Mouse (Mus musculus): ENCODE data around the gene BC048679. TPM values are rescaled to one million over a fixed set of nuclear protein-coding genes. Genes with fewer than 3 reads are reported as not detected.

BC048679 gene
- polyA plus RNA-seq, 1 experiment from 2014 or later: not detected

DNA sequence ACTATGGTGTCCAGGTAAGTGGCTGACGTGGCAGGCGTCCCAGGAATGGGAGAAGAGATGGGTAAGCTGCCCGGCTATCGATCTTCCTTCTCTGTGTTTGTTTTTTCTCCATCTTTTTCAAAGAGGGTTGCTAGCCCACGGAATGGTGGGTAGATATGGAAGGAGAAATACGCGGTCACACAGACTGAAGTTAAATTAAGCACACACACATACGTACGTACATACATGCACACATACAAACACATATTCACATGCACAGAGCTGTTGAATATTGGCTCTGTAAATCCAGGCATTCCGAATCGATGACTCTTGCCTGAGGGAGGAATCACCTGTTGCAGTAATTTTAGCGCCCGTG is 25.6 kb upstream of the BC048679 start:
- H3K27me3 ChIP-seq (ENCODE audit: control insufficient read depth, insufficient read depth, low read length): no peaks in the 10 kb centered on the region; the same call in 1 of the 2 replicates
- DNase-seq (ENCODE audit: low spot score) (no peak), ATAC-seq (ENCODE audit: low FRiP score) (no peak; the same call in 1 of the 2 replicates)
- H3K4me3 ChIP-seq (ENCODE audit: low read depth, low read length): peak overlapping the region; percentile 65
- H3K27ac ChIP-seq (ENCODE audit: low read depth, low read length): peak overlapping the region; percentile 86; the same call in 1 of the 2 replicates
- peak overlapping the region; percentile 75 for H3K4me2 ChIP-seq (replicated peaks; ENCODE audit: low read depth, low read length)
- H3K4me1 ChIP-seq (replicated peaks; ENCODE audit: control insufficient read depth, insufficient read depth, low read length): no peaks in the 10 kb centered on the region
- WGBS: 19% methylated on average over 13 of the region's 13 CpGs
- H3K9me3 ChIP-seq (ENCODE audit: control insufficient read depth, low read length): no peaks in the 10 kb centered on the region
- no peaks in the 10 kb centered on the region for H3K36me3 ChIP-seq (ENCODE audit: control insufficient read depth, insufficient read depth, low read length)
- H3K9ac ChIP-seq (ENCODE audit: low read depth, low read length): peak overlapping the region; percentile 84

DNA sequence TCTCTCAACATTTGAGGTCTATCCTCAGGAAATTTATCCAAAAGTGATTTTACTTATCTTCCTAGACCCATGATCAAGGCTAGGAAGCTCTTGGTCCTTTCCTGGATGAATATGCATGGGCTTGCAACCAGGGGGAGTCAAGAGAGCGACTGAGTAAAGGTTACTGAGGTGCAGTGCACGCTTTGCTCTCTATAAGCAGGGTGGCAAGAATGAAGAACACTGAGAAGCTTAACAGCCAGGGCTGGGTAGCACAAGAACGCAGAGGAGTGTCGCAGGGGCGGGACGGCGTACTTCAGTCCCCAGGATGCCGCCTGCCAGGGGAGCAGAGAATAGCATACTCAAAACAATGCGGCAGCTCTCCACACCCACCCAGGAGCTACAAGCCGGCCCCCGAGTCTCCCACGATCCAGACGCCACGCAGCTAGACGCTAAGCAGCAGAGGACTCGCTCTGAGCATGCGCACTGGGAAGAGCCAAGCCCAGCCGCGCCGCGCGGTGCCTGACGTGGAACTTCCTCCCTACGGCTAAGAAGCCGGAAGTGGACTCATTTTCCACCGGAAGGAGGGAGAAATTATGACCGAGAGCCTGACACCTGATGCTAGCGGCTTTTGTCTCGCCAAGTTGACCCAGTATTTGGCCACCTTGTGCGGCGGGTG is 25.1 kb upstream of the BC048679 start:
- Histone ChIP-seq H3K4me2 (replicated peaks; ENCODE audit: low read depth, low read length) (peak overlapping the region; percentile 75), H3K9me3 (ENCODE audit: control insufficient read depth, low read length) (no peaks in the 10 kb centered on the region), H3K36me3 (ENCODE audit: control insufficient read depth, insufficient read depth, low read length) (no peaks in the 10 kb centered on the region), H3K9ac (ENCODE audit: low read depth, low read length) (peak overlapping the region; percentile 84), H3K4me3 (ENCODE audit: low read depth, low read length) (peak overlapping the region; percentile 65), H3K27ac (ENCODE audit: low read depth, low read length) (peak overlapping the region; percentile 86), H3K27me3 (ENCODE audit: control insufficient read depth, insufficient read depth, low read length) (no peaks in the 10 kb centered on the region; the same call in 1 of the 2 replicates), H3K4me1 (replicated peaks; ENCODE audit: control insufficient read depth, insufficient read depth, low read length) (no peaks in the 10 kb centered on the region)
- ATAC-seq (ENCODE audit: low FRiP score) (peak; percentile 97), DNase-seq (ENCODE audit: low spot score) (peak; percentile 97)
- WGBS: under 1% methylated on average over 31 of the region's 31 CpGs

DNA sequence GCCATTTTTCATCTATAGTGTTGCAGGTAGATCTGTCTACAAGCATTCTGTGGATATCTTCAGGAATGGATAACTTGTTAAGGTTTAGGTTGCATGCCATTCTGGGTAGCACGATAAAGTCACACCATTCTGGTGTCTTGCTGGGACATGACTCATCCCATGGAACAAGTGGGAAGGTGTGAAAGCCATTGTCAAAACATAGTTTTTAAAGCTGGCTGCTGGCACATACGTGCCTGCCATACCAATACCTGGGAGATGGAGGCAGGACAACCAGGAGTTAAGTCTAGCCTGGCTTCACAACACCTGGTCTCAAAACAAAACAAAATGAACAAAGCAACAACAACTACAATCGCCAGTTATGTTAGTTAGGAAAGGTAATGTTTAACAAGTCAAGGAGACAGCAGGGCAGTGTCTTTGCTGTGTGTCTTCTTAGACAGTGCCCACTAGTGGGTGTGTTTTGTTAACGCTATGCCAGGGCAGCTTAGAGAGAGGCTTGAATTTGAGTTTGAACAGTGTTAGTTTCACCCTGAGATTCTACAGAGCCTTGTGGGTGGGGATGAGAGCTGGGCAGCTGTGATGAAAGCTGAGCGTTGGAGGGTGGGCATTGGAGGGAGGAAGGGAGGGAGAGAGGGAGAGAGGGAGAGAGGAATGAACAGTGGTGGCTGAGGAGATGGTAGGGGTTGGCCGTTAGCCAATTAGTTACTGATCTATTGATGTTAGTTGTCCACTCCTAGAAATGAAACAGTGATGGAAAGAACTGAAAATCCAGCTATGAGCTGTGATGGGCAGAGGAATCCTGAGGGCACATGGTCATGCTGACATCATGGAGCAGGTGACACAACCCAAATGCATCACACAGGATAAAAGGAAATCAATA is 18.3 kb upstream of the BC048679 start:
- Histone ChIP-seq H3K4me2 (replicated peaks; ENCODE audit: low read depth, low read length) (no peak overlapping the region), H3K4me3 (ENCODE audit: low read depth, low read length) (no peak overlapping the region), H3K36me3 (ENCODE audit: control insufficient read depth, insufficient read depth, low read length) (no peaks in the 10 kb centered on the region), H3K9ac (ENCODE audit: low read depth, low read length) (no peak overlapping the region), H3K9me3 (ENCODE audit: control insufficient read depth, low read length) (no peaks in the 10 kb centered on the region), H3K4me1 (replicated peaks; ENCODE audit: control insufficient read depth, insufficient read depth, low read length) (no peaks in the 10 kb centered on the region), H3K27me3 (ENCODE audit: control insufficient read depth, insufficient read depth, low read length) (no peaks in the 10 kb centered on the region; the same call in 1 of the 2 replicates), H3K27ac (ENCODE audit: low read depth, low read length) (no peak overlapping the region)
- ATAC-seq (ENCODE audit: low FRiP score) (no peak), DNase-seq (ENCODE audit: low spot score) (no peak)
- 71% methylated on average over 6 of the region's 6 CpGs for WGBS

DNA sequence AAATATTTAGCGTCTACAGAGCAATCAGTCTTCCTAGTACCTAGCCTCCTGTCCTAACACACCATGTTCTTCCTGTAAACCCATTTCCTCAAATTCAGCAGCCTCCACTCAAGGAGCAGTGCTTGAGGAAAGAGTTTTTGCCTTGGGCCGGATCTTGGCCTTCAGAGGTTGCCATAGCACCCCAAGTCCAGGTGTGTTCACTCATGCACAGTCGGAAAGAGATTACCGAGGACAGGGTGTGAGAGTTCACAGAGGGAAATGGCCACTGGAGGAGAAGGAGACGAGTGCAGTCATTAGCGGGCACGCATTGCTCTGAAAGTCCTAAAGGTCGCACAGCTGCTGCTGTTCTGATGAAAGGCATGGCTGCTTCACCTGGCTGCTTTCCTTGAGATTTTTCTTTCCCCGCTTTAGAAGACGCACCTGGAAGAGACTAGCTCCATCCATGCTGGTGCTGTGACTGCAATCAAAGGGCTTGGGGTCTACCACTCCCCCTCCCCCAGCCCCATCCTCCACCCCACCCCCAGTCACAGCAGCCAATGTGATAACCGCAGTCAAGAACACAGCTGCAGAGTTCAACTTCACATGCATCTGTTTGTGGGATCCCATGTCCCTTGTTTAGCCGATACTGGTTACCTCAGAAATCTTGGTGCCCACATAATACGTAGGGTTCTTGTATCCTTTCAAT is 17.0 kb upstream of the BC048679 start:
- Histone ChIP-seq H3K27ac (ENCODE audit: low read depth, low read length) (no peak overlapping the region), H3K27me3 (ENCODE audit: control insufficient read depth, insufficient read depth, low read length) (no peaks in the 10 kb centered on the region; the same call in 1 of the 2 replicates), H3K4me1 (replicated peaks; ENCODE audit: control insufficient read depth, insufficient read depth, low read length) (no peaks in the 10 kb centered on the region), H3K36me3 (ENCODE audit: control insufficient read depth, insufficient read depth, low read length) (no peaks in the 10 kb centered on the region), H3K4me2 (replicated peaks; ENCODE audit: low read depth, low read length) (no peak overlapping the region), H3K4me3 (ENCODE audit: low read depth, low read length) (no peak overlapping the region), H3K9me3 (ENCODE audit: control insufficient read depth, low read length) (no peaks in the 10 kb centered on the region), H3K9ac (ENCODE audit: low read depth, low read length) (no peak overlapping the region)
- DNase-seq (ENCODE audit: low spot score) (no peak), ATAC-seq (ENCODE audit: low FRiP score) (no peak)
- 56% methylated on average over 13 of the region's 13 CpGs for WGBS

DNA sequence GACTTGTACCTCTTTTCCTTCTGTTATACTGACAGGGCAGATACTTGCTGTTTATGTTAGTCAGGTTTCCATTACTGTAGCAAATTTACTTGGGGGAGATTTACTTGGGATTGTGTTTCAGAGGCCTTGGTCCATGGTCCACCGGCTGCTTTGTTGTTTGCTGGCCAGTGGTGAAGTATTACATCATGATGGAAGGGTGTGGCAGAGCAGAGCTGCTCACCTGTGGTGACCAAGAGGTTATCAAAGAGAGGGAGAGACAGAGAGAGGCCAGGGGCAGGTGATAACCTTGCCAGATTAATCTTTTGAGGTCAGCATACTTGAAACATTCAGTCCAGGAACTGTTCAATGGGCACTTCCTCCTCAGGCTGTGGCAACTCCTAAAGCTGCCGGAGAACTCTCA is 3.0 kb upstream of the BC048679 start:
- Histone ChIP-seq H3K9me3 (ENCODE audit: control insufficient read depth, low read length) (no peaks in the 10 kb centered on the region), H3K4me2 (replicated peaks; ENCODE audit: low read depth, low read length) (no peak overlapping the region), H3K27ac (ENCODE audit: low read depth, low read length) (no peak overlapping the region), H3K36me3 (ENCODE audit: control insufficient read depth, insufficient read depth, low read length) (no peaks in the 10 kb centered on the region), H3K9ac (ENCODE audit: low read depth, low read length) (no peak overlapping the region), H3K4me3 (ENCODE audit: low read depth, low read length) (no peak overlapping the region), H3K4me1 (replicated peaks; ENCODE audit: control insufficient read depth, insufficient read depth, low read length) (0 out of 2 replicates have a peak, but pooled peaks cover 5% of the 10 kb centered on the region), H3K27me3 (ENCODE audit: control insufficient read depth, insufficient read depth, low read length) (no peaks in the 10 kb centered on the region)
- no peak for ATAC-seq (ENCODE audit: low FRiP score)
- 76% methylated on average over 2 of the region's 2 CpGs for WGBS
- DNase-seq (ENCODE audit: low spot score): no peak

DNA sequence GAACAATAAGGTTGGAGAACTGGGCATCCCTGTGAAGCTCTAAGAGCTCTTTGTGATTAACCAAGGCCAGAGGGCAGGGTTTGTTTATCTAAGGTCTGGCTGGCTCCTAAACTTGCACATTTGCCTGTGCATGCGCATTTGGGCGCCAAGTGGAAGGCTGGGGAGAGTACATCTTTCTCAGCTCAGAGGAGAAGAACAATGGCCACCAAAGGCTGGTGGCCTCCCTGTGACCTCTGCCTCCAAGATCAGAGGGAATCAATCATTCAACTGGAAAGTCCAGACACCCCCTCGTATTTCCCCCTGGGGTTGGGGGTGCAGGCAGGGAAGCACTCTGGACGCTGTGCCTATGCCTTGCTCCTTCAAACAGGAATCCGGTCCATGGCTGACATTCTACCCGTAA is 910 bp downstream of the BC048679 start:
- no peak overlapping the region for H3K27ac ChIP-seq (ENCODE audit: low read depth, low read length)
- H3K4me1 ChIP-seq (replicated peaks; ENCODE audit: control insufficient read depth, insufficient read depth, low read length): 0 out of 2 replicates have a peak, but pooled peaks cover 5% of the 10 kb centered on the region
- ATAC-seq (ENCODE audit: low FRiP score): no peak
- no peaks in the 10 kb centered on the region for H3K27me3 ChIP-seq (ENCODE audit: control insufficient read depth, insufficient read depth, low read length)
- no peaks in the 10 kb centered on the region for H3K9me3 ChIP-seq (ENCODE audit: control insufficient read depth, low read length)
- H3K9ac ChIP-seq (ENCODE audit: low read depth, low read length): no peak overlapping the region
- H3K36me3 ChIP-seq (ENCODE audit: control insufficient read depth, insufficient read depth, low read length): no peaks in the 10 kb centered on the region
- peak; percentile 38 for DNase-seq (ENCODE audit: low spot score)
- H3K4me3 ChIP-seq (ENCODE audit: low read depth, low read length): no peak overlapping the region
- no peak overlapping the region for H3K4me2 ChIP-seq (replicated peaks; ENCODE audit: low read depth, low read length)
- whole genome bisulfite sequencing: 10% methylated on average over 6 of the region's 6 CpGs

DNA sequence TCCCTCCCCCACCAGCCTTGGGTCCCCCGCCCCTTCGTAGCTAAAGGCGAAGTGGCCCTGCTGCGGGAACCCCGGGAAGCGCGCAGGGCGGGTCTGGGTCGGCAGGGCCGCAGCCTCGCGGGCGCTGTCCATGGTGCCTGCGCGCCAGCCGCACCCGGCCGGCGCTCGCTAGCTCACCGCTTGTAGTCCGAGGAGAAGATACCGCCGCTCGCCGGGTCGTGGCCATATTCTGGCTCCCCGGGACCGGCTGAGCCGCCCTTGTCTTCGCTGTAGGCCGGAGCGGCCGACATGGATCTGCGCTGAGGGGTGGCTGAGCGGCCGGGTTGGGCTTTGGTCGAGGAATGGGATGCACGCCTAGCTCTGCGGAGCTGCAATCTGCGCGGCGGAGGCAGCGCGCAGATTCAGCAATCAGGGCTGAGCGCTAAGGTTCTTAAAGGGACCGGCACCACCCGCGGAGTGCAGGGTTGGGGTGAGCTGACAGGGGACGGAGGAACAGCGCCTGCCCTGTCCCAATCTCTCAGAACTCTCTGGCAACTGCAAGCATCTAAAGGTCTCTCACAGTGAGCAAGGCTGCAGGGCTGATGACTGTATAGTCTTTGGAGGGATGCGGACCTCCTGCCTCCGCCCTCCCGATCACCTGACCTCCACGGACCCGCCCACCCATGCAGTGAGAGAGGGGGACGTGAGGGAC is 4.6 kb downstream of the BC048679 start, which contains the start of gene Ap3b2:
TSS of gene Ap3b2 (minus strand) at position 595 of the 691 bp plus-strand sequence.
- peak; percentile 83 for DNase-seq (ENCODE audit: low spot score)
- Histone ChIP-seq H3K9ac (ENCODE audit: low read depth, low read length) (peak within 1 kb of the TSS; percentile 80), H3K27ac (ENCODE audit: low read depth, low read length) (peak within 1 kb of the TSS; percentile 95), H3K9me3 (ENCODE audit: control insufficient read depth, low read length) (no peaks in the 10 kb centered on the region), H3K27me3 (ENCODE audit: control insufficient read depth, insufficient read depth, low read length) (no peaks in the 10 kb centered on the region), H3K4me3 (ENCODE audit: low read depth, low read length) (peak within 1 kb of the TSS; percentile 68), H3K4me1 (replicated peaks; ENCODE audit: control insufficient read depth, insufficient read depth, low read length) (peaks cover 10% of the 10 kb centered on the region), H3K4me2 (replicated peaks; ENCODE audit: low read depth, low read length) (peak within 1 kb of the TSS; percentile 70), H3K36me3 (ENCODE audit: control insufficient read depth, insufficient read depth, low read length) (no peaks in the 10 kb centered on the region)
- ATAC-seq (ENCODE audit: low FRiP score): peak; percentile 93
- WGBS: under 1% methylated on average over 55 of the region's 57 CpGs

DNA sequence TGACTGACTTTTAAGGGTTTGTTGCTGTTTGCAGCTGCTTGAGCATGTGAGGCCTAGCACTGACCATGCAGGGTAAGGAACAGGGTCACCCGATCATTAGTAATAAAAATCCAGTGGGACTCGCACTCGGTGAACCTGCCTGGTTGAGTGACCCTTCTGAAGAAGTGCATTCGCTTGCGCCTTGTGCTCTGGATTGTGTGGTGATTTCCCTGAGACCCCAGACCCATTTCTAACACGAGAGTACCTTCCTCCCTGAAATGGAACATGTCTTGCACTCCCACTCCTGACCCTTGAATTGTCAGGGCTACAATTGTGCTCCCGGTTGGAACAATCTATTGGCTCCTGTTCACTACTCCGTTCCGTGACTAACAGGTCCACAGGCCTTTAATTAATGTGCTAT is 5.5 kb downstream of the BC048679 start:
- Histone ChIP-seq H3K27ac (ENCODE audit: low read depth, low read length) (peak overlapping the region; percentile 95), H3K4me2 (replicated peaks; ENCODE audit: low read depth, low read length) (peak overlapping the region; percentile 70), H3K9ac (ENCODE audit: low read depth, low read length) (peak overlapping the region; percentile 80), H3K9me3 (ENCODE audit: control insufficient read depth, low read length) (no peaks in the 10 kb centered on the region), H3K36me3 (ENCODE audit: control insufficient read depth, insufficient read depth, low read length) (no peaks in the 10 kb centered on the region), H3K4me3 (ENCODE audit: low read depth, low read length) (peak overlapping the region; percentile 68), H3K27me3 (ENCODE audit: control insufficient read depth, insufficient read depth, low read length) (no peaks in the 10 kb centered on the region), H3K4me1 (replicated peaks; ENCODE audit: control insufficient read depth, insufficient read depth, low read length) (peaks cover 10% of the 10 kb centered on the region)
- no peak for ATAC-seq (ENCODE audit: low FRiP score)
- no peak for DNase-seq (ENCODE audit: low spot score)
- 35% methylated on average over 9 of the region's 9 CpGs for WGBS
